Mouse (Mus musculus): Measurements from ENCODE around the gene Ucp1.
"Not testable (repeated sequence)": the region's sequence is repeated elsewhere in the genome, so short reads cannot be mapped to it uniquely, and the experiment has no call there.

Ucp1 gene

DNA sequence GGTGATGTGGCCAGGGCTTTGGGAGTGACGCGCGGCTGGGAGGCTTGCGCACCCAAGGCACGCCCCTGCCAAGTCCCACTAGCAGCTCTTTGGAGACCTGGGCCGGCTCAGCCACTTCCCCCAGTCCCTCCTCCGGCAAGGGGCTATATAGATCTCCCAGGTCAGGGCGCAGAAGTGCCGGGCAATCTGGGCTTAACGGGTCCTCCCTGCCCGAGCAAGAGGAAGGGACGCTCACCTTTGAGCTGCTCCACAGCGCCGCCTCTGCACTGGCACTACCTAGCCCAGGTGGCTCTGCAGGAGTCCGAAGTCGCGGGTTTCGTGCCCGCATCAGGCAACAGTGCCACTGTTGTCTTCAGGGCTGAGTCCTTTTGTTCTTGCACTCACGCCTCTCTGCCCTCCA is at the start of gene Ucp1:
Ucp1 (plus strand) TSS at position 177 of the 400 bp plus-strand sequence.
- no peak for DNase-seq (ENCODE audit: low spot score)

DNA sequence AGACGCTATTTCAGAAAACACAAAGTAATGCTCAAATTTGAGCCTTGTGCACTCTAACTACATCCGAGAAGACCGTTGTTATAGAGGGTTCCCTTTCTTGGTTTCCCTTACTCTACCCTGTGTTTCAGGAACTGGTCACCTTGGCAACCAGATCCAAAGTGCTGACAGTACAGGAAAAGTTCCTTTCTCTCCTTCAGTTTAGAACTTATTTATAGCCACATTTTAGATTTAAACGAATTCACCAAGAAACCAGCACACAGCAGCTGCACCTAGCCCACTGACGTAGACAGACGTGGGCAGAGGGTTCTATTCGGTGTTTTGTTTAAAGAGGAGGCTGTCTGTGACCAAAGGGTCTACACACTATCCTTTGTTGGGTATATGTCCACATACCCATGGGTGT is 46.0 kb upstream of the Ucp1 start:
- no peak for DNase-seq (ENCODE audit: low spot score)

DNA sequence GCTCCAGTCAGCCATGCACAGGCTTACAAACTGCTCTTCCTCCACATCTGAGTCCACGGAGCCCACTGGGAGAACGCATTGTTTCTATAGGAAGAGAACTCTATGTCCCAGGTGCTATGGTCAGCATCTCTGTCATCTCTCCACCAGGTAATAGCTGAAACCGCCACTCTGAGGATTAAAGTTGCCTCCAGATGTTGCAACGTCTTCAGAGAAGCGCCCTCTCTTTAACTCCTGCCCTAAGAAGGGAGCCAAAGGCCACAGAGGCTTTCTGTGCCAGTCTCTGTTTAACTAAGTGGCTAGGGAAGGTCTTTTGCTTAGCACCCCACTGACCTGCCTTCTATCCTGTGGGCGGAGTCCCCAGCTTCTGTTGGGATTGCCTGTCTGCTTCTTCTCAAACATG is 39.3 kb upstream of the Ucp1 start:
- no peak for DNase-seq (ENCODE audit: low spot score)

DNA sequence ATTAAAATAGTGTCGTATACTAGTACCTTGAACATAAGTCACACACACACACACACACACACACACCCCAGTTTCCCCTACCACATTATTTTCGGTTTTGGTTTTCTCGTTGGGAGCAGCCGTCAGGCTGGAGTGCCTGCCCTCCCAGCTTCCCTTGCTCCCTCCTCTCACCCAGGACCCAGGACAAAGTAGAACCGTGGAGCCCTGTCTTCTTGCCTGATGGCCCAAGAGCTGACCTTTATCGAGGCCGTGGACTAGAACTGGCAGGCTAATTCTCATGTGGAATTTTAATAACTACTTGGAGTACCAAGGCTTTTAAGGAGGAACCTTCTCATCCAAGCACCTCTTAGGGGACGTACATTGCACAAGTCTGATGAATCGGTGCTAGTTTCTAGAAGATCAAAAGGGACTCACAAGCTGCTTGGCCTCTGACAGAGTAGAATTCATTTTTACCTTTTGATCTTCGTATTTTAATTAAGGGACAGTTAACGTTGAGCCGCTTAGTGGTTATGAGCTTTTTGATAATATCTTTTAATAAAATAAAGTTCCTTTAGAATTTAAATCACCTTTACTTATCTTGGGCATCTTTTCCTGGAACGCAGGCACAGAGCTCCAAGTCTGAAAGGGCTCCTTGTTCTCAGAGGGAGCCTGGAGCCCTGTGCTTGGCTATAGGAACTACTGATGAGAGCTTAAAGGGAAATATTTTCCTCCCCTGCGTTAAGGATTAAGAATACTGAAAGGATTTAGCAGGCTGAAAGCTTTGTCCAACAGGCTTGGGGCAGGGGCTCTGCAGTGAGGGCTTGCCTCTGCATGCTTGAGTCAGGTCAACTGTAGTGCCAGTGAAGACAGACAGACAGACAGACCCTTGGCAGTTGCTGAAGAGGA is 38.5 kb upstream of the Ucp1 start:
- no peak for DNase-seq (ENCODE audit: low spot score)

DNA sequence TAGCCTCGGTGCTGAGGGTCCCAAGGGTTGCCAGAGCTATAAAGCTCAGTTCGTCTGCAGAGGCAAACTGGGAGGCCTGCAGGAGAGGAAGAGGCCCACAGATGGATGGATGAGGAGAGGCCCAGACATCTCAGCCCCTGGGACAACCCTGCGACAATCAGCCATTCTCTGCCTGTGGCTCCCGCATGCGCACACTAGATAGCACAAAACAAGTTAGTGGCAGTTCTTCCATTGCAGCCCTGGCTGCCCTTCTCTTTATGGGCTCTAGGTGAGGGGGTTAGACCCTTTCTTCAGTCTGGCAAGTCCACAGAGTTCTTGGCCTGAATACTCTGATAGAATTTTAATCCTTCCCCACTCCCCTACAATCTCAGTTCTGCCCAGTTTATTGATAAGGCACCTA is 37.4 kb upstream of the Ucp1 start:
- DNase-seq (ENCODE audit: low spot score), result no peak

DNA sequence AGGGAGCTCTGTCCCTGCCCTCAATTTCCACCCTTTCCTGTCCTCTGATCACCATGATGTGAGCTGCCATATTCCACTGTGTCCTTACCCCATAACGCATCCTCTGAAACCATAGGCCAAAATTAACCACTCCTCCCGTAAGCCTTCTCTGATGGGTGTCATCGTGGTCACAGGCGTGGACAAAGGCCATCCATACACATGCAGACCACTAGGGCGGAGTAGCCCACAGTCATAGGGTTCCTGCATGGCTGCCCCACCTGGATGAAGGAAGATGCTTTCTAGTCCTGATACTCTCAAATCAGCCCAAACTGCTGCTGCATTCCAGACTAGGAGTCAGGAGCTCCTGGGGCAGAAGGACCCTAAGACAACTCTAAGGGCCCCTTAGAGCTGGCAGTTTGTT is 32.5 kb upstream of the Ucp1 start:
- no peak for DNase-seq (ENCODE audit: low spot score)

DNA sequence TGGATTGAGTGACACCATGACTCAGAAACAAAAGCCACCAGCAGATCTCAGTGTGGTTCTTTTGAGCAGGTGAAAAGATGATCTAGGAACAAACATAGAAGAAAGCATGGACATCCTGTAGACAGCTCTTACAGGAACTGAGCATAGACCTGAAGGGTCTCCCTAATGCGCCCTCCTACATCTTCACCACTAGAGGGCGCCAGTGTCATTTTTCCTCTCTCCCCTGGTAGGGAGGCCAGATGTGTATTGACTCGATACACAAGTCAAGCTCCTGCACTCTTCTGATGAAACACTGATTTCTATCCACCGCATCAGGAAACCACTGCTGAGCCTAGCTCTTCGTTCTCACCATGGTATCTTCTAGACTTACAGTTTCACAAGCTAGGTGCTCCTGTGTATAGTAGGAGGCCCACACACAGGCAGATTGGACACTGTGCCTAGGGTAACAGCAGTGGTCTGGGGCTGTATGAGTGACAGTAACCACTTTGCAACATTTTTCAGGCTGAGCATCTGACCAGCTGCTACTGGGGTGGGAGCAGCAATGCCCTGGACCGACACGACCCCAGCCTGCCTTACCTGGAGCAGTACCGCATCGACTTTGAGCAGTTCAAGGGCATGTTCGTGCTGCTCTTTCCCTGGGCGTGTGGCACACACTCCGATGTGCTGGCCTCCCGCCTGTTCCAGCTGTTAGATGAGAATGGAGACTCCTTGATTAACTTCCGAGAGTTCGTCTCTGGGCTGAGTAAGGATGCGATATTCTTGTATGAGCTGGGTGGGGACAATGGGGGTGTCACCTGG is 29.5 kb upstream of the Ucp1 start:
- peak; percentile 62 for DNase-seq (ENCODE audit: low spot score)

DNA sequence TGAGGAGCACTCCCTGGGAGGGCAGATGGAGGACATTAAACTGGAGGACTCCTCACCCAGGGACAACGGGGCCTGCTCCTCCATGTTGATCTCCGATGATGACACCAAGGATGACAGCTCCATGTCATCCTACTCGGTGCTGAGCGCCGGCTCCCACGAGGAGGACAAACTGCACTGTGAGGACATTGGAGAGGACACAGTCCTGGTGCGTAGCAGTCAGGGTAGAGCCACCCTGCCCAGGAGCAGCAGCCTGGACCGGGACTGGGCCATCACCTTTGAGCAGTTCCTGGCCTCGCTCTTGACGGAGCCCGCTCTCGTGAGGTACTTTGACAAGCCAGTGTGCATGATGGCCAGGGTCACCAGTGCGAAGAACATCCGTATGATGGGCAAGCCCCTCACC is 19.0 kb upstream of the Ucp1 start:
- DNase-seq (ENCODE audit: low spot score), result no peak

DNA sequence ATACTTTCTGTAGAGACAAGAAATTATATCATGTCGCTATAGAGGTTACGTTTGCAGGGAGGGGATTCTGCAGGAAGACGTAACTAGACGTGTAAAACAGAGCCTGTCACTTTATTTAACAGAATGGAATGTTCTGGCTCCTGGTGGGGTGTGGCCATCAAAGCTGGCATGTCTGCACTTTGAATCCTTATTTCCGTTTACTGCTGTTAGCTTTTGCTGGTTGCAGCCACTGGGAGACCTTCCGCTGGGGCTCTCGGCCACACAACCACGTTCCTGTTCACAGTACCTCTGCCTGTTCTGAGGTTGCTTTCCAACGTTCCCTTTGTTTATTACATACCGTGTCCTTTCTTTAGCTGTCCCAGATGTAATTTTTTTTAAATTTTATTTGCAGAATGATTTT is 17.7 kb upstream of the Ucp1 start:
- DNase-seq (ENCODE audit: low spot score), result no peak

DNA sequence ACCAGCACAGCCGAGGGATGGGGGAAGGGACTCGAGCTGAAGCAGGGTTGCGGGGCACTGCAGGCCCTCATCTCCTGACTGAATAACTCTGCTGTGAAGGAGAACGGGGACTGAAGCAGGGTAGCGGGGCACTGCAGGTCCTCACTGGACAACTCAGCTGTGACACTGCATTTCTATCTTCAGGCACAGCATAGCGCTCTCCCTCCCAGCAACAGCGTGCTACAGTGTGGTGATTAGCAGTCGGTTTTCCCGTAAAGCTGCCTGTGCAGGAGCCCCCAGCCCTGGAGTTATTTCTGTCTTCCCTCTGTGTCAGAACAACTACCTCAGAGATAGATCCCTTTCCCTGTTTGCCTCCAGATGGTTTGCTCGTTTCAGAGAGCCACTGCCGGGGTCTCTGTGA is 15.7 kb upstream of the Ucp1 start:
- no peak for DNase-seq (ENCODE audit: low spot score)

DNA sequence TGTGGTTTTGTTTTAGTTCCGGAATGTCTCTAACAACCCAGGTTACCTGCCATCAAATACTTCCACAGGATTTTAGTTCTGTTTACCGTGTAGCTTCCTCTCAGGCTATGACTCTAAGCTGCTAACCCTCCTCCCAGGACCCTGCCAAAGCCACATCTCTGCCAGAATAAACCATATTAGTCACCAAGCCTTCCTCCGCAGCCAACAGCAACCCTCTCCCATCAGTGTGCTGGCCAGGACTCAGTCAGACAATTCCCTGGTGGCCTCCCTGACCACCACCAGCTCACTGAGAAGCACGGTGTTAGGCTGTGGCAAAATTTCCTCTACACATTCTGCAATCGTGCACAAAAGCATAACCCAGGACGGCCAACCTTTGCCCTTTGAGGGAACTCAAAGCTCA is 11.7 kb upstream of the Ucp1 start:
- DNase-seq (ENCODE audit: low spot score), result no peak

DNA sequence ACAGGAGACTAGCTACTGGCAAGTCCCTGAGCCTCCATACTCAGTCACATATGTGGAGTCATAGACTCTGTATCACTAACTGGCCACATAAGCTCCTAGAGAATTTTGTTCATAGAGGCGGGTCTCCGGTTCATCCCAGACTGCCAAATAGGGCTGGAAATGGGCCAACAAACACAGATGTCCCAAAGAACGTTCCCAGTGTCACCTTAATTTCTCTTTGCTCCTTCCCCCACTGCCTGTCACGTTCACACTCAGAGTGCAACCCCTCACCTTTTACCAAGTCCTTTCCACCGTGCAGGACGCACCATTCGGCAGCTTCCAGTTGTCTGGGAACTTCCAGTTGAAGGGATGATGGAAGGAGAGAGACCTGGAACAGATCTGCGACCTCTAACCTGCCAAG is 4.8 kb upstream of the Ucp1 start:
- DNase-seq (ENCODE audit: low spot score), result no peak

DNA sequence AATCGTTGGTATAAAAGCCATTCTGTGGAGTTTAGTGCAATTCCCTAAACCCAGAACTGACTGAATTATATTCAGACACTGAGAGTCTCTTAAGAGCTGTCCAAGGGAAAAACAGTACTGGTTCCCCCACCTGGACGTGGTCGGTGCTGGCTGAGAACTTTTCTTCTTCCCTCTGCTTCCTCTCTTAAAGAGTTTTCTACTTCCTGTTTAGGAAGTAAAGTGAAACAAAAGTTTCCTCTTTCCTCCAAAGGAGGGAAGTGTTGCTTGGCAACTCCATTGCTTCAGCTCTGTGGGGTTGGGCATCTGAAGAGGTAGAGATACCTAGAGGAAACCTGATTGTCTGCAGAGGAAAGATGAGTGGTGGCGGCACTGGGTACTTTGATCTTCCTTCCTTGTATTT is 7.2 kb downstream of the Ucp1 start:
- no peak for DNase-seq (ENCODE audit: low spot score)

DNA sequence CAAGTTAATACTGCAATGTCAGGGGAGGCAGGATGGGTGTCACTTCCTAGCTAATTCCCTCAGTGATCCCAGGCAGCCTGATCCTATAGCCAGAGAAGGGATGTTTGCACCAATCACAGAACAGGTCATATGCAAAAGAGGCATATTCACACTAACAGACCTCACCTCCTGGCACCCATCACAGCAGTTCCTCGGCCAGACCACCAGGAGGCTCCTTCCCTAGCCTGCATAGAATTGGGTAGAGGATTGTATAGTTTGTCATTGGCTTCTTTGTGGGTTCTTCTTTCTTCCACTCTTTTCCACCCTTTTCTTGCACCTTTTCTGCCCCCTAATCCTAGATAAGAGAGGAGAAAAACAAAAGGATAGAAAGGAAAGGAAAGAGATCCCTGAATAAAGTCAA is 10.0 kb downstream of the Ucp1 start:
- DNase-seq (ENCODE audit: low spot score), result no peak

DNA sequence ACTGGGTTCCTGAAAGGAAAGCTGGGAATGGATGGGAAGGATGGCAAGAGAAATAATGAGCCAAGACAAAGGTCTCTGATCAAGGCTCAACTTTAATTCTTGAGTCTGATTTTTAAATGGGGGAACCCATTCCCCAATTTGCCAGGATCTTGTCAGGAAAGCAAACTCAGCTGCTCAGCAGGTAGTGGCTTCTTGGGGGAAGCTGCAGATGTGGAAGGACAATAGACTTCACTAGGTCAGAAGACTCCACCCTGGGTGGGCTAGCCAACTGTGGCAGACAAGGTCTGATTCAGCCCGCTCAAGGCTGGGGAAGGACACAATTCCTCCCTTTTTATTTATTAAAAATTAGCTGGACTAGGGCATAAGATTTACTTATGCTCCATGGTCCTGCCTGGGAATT is 14.8 kb downstream of the Ucp1 start:
- no peak for DNase-seq (ENCODE audit: low spot score)

DNA sequence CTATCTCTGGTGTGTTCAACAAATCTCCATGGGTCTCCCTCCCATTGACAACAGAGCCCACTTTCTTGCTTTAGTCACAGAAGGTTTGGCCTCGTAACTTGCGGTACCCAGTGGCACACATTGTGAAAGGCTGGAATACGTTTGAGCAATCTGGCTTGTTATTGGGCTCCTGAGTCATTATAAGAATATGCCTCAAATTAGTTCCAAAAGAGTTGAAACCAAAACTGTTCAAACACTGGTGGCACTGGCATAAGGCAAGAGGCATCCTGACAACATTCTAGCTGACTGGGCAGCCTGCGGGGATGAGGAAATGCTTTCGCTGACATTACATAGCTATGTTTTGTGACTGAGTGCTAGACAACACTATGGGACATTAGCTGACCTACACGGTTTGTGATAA is 19.7 kb downstream of the Ucp1 start:
- no peak for DNase-seq (ENCODE audit: low spot score)

DNA sequence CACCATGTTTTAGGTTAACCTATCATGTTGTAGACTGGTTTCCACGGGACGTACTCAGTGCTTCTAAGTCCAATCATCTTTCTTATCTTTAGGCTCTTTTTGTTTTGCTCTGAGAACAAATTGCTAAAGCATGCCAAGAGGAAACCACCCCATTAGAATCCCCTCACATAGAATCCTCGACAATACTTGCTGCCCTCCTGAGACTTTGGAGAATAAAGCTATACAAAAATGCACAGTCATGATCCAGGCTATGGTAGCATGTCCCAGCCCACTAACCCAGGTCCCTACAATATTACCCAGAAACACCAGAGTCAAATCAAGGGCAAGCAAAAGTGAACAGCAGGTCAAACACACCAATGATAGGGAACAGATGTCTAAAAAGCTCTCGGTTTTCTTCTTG is 24.9 kb downstream of the Ucp1 start:
- DNase-seq (ENCODE audit: low spot score), result not testable (repeated sequence)

DNA sequence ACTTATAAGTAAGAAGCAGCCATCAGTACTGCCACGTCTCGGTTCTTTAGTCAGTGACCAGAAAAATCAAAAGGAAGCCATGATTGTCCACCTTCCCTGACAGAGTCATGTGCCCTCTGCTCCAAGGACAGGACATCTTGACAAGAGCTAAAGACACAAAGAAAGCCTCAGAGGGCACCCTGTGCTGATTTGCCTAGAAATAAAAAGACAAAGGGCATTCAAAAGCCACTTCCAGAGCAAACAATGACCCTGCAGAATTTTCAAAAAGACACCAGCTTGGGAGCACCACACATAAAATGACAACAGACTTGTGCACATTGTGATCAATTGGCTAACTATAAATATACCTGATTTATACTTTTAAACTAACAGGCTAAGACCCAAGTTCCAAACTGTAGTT is 25.5 kb downstream of the Ucp1 start:
- no peak for DNase-seq (ENCODE audit: low spot score)

DNA sequence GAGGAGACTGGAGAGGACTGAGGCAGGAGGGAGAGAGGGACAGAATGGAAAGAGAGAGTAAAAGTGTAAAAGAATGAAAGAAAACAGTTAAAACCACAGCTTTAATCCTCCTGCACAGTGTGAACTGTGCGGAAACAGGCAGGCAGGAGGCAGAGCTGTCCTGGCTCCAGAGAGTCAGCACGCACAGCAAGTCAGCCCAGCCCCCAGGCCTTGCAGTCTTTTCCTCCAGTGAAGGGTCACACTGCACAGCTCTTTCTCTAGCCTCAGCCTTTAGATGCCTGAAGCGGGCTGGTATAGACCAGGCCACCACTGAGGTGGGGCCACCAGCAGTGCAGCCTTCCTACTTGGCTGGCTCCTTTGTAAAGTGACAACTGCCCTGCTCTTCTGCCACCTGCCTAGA is 30.4 kb downstream of the Ucp1 start:
- no peak for DNase-seq (ENCODE audit: low spot score)

DNA sequence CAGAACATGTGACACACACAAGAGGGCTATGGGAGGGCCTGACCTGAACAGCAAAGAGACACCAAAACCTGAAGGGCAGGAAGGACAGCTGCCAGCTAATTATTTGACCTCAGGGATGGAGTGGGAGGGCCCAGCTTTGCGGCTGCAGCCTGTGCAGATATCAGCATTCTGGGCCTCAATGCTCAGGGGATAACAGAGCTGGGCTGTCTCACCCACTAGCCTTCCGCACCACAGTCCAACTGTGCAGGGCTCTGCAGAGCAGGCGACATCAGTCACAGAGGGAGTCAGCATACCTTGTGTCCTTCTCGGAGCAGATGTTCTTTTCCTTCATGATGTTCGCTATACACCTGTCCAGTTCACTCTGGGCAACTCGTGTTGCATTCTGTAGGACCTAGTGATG is 32.2 kb downstream of the Ucp1 start:
- no peak for DNase-seq (ENCODE audit: low spot score)

DNA sequence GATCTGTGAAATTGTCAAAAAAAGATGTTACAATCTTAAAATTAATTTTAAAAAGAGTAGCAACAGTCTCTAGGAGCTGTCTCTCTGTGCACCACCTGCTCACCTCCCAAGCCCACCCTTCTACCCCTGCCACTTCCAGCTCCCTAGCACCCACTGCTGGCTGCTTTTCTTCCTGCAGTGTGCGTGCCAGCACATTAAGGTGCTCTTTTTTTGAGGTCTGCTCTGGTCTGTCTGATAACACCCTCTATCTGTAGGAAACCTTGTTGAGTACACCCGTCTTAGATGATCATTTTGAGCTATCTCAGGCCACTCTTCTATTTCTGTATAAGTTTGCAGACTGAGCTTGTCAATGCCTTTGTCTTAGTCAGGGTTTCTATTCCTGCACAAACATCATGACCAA is 32.9 kb downstream of the Ucp1 start:
- no peak for DNase-seq (ENCODE audit: low spot score)

DNA sequence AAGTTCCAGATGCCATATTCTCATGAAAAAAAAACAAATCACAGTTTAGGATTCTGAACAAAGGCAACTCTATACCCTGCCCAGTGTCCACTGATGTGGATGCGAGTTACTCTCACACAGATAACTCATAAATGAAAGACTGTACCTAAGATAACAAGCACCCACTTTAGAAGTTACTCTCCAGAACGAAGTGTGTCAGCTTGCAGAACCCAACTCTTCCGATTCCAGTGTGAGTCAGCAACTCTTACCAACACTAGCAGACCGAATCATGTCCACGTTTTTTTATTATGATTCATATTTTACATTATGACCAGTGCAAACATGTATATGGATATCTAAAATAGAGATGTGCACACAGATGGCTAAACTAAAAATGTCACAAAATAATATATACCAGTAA is 37.7 kb downstream of the Ucp1 start:
- DNase-seq (ENCODE audit: low spot score), result no peak

DNA sequence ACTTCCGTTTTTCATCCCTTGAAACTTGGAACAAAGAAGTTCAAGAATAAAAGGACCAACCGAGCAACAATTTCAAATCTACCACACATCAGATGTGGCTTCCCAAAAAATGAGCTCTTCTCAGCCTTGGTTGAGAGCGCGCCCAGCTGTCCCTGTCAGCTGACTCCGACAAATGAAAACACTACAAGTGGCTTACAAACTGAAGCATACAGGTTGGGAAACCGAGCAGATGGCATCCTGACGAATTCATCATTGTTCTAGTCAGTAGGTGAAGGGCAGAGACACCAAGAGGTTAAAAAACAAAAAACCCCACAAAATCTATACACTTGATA is 41.4 kb downstream of the Ucp1 start:
- DNase-seq (ENCODE audit: low spot score), result peak; percentile 41

Data from c-Kit-positive CD71-positive TER-119-positive erythroid progenitor cells, embryonic 14.5 days (primary cell).